Mouse (Mus musculus) heart, adult 18-20 months (tissue): Measurements from ENCODE around the gene Asb13. TPM values are rescaled to one million over a fixed set of nuclear protein-coding genes. Genes with fewer than 3 reads are reported as not detected.
A peak's percentile ranks its signal among the peaks of the same experiment; 100 is the strongest.

ENCODE experiments used
- DNase-seq, 2 experiments: peaks; one replicate each; pipeline ENCODE4 v3.0.0; 2021 to 2022; ENCODE audit warnings: mixed read lengths in 1 of 2
- long read RNA-seq, 2 experiments: library from polyadenylated mRNA; stranded (forward); transcript quantifications; one replicate each; pipeline ENCODE4 v2.0.0; 2021
- total RNA-seq, 2 experiments: library from RNA; stranded (reverse); gene quantifications; 2 replicates each; pipeline ENCODE4 v1.2.3; 2021

Asb13 gene
- total RNA-seq, result 1 to 10 TPM; 7.0 to 9.7 TPM
- long read RNA-seq, experiment 1, full-length matches to known transcripts, result 13 of 13 reads
- long read RNA-seq, experiment 1, partial matches to known transcripts, result 0 of 13 reads
- long read RNA-seq, experiment 1, other reads (novel, unspliced or antisense), result 0 of 13 reads
- long read RNA-seq, experiment 2, full-length matches to known transcripts, result 7 of 9 reads
- long read RNA-seq, experiment 2, partial matches to known transcripts, result 1 of 9 reads
- long read RNA-seq, experiment 2, other reads (novel, unspliced or antisense), result 1 of 9 reads

DNA sequence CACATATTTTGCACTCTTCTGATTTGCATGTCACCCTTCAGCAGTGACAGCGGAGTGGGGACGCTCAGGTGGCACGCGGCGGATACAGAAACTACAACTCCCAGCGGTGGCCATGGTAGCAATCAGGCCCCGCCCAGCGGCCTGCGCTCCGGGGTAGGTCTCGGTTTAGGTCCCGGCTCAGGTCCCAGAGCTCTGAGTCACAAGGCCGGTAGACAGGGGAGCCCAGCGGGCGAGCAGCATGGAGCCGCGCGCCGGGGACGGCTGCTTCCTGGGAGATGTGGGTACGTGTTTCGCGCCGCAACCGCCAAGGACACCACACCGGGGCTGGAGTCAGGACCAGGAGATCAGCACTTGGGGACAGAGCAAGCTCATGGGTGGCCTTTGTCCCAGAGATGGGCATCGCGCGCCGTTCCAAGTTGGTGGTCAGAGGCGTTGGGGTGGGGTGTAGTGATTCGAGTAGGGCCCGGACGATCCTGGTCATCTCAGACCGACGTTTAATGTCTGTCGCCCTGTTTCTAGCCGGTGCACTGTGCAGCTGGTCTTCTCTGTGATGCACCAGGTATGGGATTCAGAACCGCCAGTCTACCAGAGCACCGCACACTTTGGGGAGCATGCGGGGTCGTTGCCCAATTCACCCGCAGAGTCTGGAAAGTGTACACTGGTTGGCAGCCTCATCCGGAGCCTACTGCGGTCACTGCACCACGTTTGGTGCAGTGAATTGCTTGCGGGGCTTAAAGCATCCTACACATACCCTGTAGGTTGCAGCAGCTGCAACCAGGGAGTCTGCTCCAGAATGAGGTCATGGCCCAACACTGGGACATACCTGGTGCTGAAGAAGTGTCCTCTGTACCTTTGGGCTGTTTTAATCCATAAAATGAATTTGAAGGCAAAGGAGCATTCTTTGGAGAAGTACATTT is at the start of gene Asb13:
Gene Asb13, plus strand, starts transcription at position 138 of the 917 bp plus-strand sequence.
- peak; percentile 90 to 93 for DNase-seq

GRCm38 (mm10) chr13:3590789-3591188 is 43.0 kb upstream of the Asb13 start:
- no peak for DNase-seq

GRCm38 (mm10) chr13:3594311-3594710 is 39.5 kb upstream of the Asb13 start:
- DNase-seq, result no peak

GRCm38 (mm10) chr13:3596232-3596631 is 37.6 kb upstream of the Asb13 start:
- DNase-seq, result no peak

- no peak for DNase-seq
Observed at GRCm38 (mm10) chr13:3609780-3610117, 24.1 kb upstream of the Asb13 start.

DNA sequence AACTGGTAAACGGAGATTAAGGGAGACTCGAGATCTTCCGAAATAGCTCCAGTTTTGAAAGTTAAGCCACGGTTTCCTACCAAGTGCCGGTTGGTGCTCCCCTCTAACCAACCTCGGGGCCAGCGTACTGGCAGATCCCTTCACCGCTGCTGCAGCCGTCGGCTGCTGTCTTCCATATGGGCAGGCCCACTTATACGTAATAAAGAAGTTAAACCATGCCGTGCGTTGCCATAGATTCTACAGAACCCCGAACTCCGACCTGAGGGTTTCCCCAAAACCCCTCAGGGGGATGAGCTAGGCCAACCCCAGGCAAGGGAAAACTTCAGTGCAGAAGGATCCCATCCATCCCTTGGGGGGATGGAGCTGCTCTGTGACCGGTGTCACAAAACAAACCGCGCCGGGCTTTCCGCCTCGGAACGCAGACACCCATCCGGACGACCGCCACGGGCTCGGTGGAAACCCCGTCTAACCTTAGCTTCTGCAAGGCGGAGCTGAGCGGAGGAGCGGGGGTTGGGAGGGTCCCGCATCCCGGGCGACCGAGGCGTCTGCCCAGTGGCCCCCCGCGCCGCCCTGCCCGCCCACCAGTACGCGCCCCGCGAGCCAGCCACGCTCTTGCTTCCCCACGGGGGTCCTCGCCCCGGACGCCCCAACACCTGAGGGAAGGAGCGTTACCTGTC is 23.6 kb upstream of the Asb13 start:
- peak in 1 of 2 experiments; percentile 54 for DNase-seq

- peak; percentile 98 to 99 for DNase-seq
Observed at GRCm38 (mm10) chr13:3610795-3611438, 22.9 kb upstream of the Asb13 start, which contains the start of gene Fam208b. TSS of gene Fam208b (minus strand) at chr13:3611108.

- no peak for DNase-seq
Observed at GRCm38 (mm10) chr13:3627139-3627538, 6.7 kb upstream of the Asb13 start.

DNA sequence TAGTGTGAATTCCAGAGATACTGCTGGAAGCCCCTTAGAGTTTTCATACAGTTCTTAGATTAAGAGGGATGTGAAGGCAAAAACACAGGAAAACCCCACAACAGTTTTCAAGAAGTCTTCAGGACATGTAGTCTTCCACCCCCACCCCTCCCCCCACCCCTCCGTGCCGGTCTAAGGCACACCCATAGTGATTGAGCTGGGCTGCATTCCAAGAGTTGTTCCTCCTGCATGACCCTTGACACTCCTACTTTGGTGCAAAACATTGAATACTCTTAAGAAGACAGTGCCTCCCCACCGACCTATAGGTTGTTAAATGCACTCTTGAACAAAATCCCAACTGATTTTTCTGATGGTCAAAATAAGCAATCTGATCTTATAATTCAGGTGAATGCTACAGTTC is 5.7 kb upstream of the Asb13 start:
- DNase-seq, result no peak

DNA sequence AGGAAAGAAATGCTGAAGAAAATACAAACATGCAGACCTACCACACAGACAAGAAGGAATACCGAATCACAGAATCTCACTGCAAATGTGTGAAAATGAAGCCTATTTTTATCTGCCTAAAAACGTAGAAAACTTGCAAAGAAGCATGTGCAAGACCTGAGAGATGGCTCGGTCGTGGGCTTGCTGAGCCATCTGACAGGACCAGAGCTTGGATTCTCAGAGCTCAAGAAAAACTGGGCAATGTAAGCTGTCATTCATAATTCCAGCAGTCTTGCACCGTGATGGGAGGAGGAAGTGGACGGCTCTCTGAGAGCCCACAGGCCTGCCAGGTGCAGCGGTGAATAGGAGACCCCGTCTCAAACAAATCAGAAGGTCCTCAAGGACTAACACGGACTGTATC is 1.3 kb upstream of the Asb13 start:
- no peak for DNase-seq

GRCm38 (mm10) chr13:3633131-3633530 is 701 bp upstream of the Asb13 start:
- DNase-seq, result no peak

DNA sequence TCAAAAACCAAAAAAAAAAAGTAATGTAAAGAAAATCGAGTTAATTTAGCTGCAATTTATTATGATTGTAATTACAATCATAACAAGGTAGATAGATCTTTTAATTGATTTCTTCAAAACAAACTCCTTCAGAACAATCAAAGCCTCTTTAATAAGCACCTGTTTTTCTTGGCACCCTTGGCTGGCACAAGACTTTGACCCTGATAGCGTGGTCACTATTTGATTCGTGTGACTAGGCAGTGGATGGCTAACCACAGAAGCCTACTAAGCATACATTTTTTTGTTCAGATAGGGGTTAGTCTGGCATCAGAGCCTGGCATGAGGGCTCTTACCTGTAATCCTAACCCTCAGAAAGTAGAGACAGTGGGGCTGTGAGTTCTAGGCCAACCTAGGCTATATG is 1.2 kb downstream of the Asb13 start:
- DNase-seq, result no peak

DNA sequence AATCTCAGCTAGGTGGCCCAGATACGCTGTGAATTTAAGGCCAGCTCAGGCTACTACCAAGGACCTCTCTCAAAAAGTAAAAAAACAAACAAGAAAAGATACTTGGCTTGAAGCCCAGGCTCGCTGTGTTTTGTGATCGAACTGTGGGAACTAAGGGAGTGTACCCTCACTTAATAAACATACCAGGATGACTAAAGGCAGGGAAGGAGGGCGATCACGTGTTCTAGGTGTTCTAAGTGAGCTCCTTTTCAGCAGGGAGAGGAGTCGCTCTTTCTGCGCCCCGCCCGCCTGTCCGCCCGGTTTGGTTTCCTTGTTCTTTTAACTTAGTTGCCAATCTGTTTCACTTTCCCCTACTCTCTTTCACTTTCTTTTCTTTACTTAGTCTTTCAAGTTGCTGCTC is 3.0 kb downstream of the Asb13 start:
- DNase-seq, result peak; percentile 40 to 52

DNA sequence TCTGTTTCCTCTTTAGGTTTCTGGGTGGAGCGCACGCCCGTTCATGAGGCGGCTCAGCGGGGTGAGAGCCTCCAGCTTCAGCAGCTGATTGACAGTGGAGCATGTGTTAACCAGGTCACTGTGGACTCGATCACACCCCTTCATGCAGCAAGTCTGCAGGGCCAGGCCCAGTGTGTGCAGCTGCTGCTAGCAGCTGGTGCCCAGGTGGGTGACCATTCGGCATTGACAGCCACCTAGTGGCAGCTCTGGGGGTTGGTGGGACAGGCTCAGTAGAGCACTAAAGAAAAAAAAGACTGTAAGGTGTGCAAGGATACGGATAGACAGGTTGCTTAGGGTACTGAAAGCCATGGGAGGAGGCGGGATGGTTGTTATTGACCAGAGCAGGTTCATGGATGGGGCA is 8.2 kb downstream of the Asb13 start:
- no peak for DNase-seq

- no peak for DNase-seq
Observed at GRCm38 (mm10) chr13:3642538-3642937, 8.7 kb downstream of the Asb13 start.

- no peak for DNase-seq
Observed at GRCm38 (mm10) chr13:3644871-3645270, 11.0 kb downstream of the Asb13 start.

DNA sequence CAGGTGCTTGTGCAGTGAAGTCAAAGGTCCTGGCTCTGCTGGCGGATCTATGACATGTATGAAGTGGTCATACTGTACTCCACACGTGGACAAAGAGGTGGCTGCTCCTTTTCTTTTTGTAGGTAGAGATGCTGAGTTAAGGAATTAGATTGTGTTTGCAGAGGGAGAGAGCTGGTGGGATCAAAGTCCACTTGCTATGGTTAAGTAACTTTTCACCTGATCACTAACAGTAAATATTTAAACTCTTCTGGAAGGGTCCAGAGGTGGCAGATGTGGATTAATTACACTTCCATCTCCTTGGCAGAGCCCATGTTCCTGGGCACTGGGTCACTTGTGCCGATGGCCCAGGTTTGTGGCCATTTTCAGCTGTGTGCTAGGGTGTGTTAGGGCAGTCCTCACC is 12.1 kb downstream of the Asb13 start:
- DNase-seq, result no peak

DNA sequence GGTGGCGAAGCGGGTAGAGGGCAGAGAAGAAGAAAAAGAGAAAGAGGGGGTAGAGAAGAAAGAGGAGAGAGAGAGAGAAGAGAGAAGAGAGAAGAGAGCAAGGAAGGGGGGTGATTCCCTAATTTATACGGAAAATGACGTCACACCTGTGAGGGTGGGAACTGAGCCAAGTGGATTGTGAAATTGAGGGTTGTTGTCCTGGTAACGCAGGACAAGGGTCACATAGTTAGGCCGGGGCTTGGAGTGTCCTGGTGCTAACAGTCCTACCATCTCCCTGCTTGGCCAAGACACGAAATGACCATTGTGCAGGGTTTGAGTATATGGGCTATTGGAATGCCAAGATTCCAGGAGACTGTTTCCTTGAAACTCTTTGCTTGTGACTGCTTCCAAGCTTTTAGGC is 12.7 kb downstream of the Asb13 start:
- no peak for DNase-seq

- no peak for DNase-seq
Observed at GRCm38 (mm10) chr13:3650569-3650968, 16.7 kb downstream of the Asb13 start.

DNA sequence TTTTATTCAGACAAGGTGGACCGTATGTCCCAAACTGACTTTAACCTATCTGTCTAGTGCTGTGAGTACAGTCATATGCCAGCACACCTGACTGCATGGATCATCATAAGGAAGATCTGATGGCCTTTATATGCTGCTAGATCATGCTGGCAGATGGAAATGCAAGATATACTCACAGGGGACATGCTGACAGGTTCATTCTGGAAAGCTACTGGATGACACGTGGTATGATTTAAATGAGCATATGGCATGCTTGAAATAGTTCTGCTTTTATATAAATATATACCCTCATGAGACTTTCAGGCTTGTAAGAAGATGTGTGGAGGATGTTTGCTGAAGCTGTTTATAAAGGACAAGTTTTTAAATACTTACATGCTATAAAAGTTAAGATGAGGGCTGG is 20.6 kb downstream of the Asb13 start:
- no peak for DNase-seq

DNA sequence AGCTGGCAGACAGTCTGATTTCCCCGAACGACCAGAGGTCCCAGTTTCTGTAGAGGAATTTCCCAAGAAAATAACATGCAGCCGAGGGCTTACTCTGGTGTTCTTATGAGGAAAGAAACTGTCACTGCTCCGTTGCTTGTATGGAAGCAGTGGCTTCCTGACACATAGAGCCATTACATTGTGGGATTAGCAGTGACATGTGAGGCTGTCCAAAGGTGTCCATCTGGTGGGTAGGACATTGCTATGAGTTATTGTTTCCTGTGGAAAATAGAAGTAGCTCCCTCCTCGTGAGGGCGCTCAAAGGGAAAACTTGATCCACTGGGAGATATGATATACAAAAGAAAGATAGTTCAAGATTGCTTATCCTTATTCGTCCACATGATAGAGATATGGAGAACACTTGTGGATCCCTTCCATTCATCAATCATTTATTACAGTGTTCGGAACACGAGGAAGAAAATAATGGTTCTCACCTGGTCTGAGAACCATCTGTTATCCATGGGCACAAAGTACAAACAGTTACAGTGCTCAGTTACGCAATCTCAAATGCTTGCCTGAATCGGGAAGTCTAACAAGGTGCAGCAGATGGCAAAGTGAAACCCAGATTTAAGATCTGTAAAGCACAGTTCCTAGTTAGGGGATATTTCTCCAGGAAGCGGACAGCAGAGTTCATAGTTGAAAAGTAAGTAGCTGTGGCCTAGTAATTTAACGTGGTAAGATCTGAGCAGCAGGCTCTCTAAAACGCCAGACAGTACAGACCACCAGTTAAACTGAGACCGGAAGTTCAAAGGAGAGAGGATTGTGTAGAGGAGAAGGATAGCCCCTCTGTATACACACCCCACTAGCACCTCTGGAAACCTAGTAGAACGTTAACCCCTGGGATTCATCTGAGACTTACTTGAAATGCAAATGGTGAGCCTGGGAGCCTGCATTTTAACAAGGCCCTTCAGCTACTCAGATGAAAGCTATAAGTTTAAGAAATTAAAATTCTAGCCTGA is 25.6 kb downstream of the Asb13 start:
- no peak for DNase-seq
